Mouse (Mus musculus): Measurements from ENCODE around the gene Col28a1.

- TF ChIP-seq POLR2A (IDR thresholded peaks at IDR 0.05; ENCODE audit: control insufficient read depth, low read depth, low read length) (no peak), CTCF (IDR thresholded peaks at IDR 0.05; ENCODE audit: control insufficient read depth, insufficient read depth, insufficient replicate concordance, low read depth, low read length) (no peak)
These were observed 229.7 kb downstream of the Col28a1 start for GRCm38 (mm10) chr6:7962749-7963148.

Data from testis, adult 2 months (tissue).